ENCODE assay signal across 8 mouse cellular contexts in the genomic region with DNA sequence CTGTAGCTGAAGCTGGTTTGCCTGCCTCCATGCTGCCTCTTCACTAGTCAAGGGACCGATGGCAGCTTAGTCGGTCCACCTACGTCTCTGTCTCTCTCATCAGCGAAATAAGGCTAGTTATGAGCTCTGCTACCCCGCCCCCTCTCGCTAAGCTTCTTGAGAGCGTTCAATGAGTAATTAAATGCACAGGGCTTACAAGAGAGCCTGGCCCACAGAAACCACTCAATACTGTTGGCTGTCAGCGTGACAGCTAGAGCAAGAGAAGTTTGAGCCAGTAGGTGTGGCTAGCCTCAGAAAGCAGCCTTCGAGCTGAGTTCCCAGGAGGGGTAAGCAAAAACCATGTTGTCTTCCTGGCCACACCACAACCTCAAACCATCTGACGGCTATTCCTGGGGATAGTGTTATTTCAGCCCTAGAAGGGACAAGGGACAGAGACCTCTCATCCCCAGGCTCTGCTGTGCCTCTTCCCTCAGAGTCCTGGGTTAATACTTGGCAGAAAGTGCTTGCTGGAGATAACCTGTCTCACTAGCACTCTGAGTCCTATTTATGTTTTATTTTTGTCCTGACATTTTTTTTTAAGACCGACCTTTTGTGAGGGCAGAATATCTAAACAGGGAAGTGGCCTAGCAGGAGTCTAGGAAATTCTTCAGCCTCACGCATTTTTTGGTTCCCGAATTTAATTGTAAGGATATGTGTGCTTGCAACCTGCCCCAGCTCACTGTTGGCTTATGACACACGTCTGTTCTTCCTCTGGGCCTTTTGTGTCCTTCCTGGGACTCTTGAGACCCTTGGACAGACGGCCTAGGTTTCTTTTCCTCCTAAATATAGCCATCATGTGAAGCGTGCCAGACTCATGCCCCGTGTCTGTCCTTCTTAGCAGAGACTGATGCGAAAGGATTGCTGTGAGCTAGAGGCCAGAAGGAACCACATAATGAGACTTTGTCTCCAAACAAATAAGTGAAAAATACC.
DNase-seq lines count a peak whose midpoint lies in the region; ATAC-seq and TF ChIP-seq lines count a peak whose summit lies in the region.

No protein-coding gene starts in this region.

- H3K4me1 ChIP-seq in lung, embryonic 14.5 days (ENCODE audit: insufficient read depth): no peaks in the 10 kb centered on the region

- TF ChIP-seq CTCF in left cerebral cortex, adult 2 months (IDR thresholded peaks at IDR 0.05): no peak
- TF ChIP-seq CTCF in lung, embryonic 14.5 days (IDR thresholded peaks at IDR 0.05; ENCODE audit: low read depth): no peak

- H3K4me3 ChIP-seq in left cerebral cortex, adult 2 months: no peak overlapping the region
- no peak overlapping the region for H3K4me3 ChIP-seq in lung, embryonic 14.5 days (ENCODE audit: low read depth, low read length)

- ATAC-seq in lung, embryonic 14.5 days (ENCODE audit: insufficient read depth): no peak

- WGBS in lung, embryonic 14.5 days: 68% methylated on average over 18 of the region's 18 CpGs

- H3K36me3 ChIP-seq in lung, embryonic 14.5 days (ENCODE audit: insufficient read depth): no peaks in the 10 kb centered on the region

- no peak overlapping the region for H3K9ac ChIP-seq in lung, embryonic 14.5 days

- H3K27me3 ChIP-seq in lung, embryonic 14.5 days (ENCODE audit: insufficient read depth, low read length): no peaks in the 10 kb centered on the region

- H3K27ac ChIP-seq in left cerebral cortex, adult 2 months: no peak overlapping the region
- H3K27ac ChIP-seq in lung, embryonic 14.5 days (ENCODE audit: low read depth): no peak overlapping the region; the same call in 1 of the 2 replicates

- no peaks in the 10 kb centered on the region for H3K9me3 ChIP-seq in lung, embryonic 14.5 days (ENCODE audit: low read depth, low read length)

- intact Hi-C loops in left cerebral cortex, adult 2 months (cut with DNase I): no loop called here
- intact Hi-C loops in left cerebral cortex, postnatal 4 days (cut with DNase I): no loop called here

- no peak overlapping the region for H3K4me2 ChIP-seq in lung, embryonic 14.5 days

- peak; percentile 29 to 58 for DNase-seq in left cerebral cortex, adult 2 months (ENCODE audit: extremely low spot score in 1 of 2, low spot score in 2 of 2)
- no peak for DNase-seq in left cerebral cortex, postnatal 4 days
- DNase-seq in heart, adult 8-10 months (ENCODE audit: low spot score): peak; percentile 38
- peak; percentile 16 for DNase-seq in lung, embryonic 14.5 days
- DNase-seq in right cerebral cortex, postnatal 4 days: peak; percentile 18
- no peak for DNase-seq in spleen, postnatal 36 days (ENCODE audit: low spot score in 2 of 2)
- no peak for DNase-seq in urinary bladder, postnatal 14 days (ENCODE audit: low spot score)
- DNase-seq in ovary, postnatal 14 days (ENCODE audit: low spot score): no peak

Comparison
In these comparisons a context has a peak if more than half of its experiments do, and no peak if none do; other contexts are left out.
1. DNase-seq: peak in left cerebral cortex, adult 2 months (2 of 2), heart, adult 8-10 months (single experiment), lung, embryonic 14.5 days (single experiment) and right cerebral cortex, postnatal 4 days (single experiment); none in left cerebral cortex, postnatal 4 days (single experiment), spleen, postnatal 36 days (0 of 2), urinary bladder, postnatal 14 days (single experiment) and ovary, postnatal 14 days (single experiment).